Mouse (Mus musculus): ENCODE results near the gene Igfbp4. TPM values are rescaled to one million over a fixed set of nuclear protein-coding genes. Genes with fewer than 3 reads are reported as not detected.

The Igfbp4 gene
- 75.5 TPM for polyA plus RNA-seq (2015; fragmentation: Illumina TruSeq; extraction: RNeasy Lipid Tissue Mini Kit (QIAGEN cat#74804); ENCODE audit: low read depth, low replicate concordance)

DNA sequence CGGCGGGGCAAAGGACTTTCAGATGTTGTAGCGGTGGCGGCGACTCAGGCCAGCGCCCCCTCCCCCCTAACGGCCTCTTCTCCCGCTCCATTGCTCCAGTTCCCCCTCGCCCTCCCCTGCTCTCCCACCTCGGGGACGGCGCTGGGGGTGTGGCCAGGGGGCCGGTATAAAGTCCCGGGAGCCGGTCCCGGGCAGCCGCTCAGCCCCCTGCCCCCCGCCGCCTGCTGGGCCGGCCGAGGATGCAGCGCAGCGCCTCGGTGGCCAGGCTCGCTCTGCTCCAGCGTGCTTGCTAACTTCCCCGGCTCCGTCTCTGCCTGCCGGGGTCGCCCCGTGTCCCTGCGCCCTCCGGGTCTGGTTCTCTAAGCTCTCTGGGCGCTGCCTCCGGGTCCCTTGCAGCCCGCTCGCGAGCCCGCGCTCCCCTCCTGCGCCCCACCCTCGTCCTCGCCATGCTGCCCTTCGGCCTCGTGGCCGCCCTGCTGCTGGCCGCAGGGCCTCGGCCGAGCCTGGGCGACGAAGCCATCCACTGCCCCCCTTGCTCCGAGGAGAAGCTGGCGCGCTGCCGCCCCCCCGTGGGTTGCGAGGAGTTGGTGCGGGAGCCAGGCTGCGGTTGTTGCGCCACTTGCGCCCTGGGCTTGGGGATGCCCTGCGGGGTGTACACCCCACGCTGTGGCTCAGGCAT, at the start of gene Igfbp4:
Igfbp4 (plus strand) TSS at position 194 of the 679 bp plus-strand sequence.

DNA sequence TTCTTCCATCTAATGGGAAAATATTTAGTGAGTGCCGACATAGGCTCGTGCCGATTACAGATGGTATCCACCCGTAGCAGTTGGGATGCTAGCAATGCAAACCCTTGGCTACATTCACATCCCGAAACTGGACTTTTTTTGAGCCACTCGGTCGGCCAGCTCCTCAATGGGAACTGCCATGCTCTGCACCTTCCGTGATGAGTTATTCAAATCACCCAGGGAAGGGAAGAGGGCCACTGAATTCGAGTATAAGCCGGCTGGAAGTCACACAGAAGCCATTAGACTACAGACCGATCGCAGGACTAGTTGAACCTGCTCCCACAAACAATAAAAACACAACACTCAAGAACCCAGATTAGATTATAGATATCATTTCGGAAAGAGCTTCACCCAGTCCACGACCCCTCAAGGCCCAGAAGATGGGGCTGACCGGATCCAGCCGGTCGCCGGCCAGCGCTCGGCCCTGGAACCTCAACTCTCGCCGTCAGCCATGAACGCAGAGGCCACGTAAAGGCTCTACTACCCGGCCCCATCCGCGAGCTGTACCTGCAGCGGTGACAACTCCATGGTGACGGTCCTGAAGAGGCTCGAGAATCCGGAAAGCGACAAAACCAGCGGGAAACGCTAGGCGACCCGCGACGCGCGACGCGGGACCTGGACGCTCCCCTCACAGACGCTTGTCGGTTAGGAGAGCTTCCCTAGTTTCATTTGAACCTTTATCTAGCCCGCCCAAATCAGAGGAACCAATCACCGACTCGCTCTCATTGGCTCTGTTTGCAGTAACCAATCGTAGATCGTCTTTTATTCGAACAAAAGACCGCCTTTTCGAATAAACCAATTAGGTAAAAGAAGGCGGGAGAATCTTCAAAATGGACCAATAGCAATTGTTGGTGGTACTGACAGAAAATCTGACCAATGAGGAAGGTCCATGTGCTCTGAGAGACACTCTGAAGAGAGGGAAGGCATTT, 17.3 kb upstream of the Igfbp4 start, which contains the start of gene Top2a:
Top2a (minus strand) TSS at position 690 of the 968 bp plus-strand sequence.

DNA sequence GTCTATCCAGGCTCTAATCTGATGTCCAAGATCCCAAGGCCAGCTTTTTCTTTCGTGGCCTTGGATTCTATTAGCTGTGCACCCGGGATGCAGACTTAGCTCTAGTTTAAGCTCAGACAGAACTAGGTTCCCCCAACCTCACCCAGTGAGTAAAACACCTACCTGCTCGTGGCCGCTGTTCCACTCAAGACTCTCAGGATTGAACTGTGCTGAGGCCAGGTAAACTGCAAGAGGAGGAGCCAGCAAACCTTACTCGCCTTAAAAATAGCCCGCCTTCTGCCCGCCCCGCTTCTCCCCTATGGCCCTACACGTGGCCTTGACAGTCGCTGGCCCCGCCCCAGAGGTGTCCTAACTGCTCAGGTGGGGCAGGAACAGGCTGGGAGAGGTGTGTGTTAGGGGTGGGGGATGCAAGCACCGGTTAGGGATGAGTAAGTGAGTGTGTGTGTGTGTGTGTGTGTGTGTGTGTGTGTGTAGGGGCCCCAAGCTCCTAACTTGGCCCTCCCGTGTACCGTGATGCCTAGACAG, 48.1 kb downstream of the Igfbp4 start, which contains the start of gene Tns4:
Tns4 (minus strand) TSS at position 230 of the 525 bp plus-strand sequence.

Other genes with a start within 250 kb of the Igfbp4 start
- gene Msl1, start 245.7 kb upstream of the Igfbp4 start, polyA plus RNA-seq (2015; fragmentation: Illumina TruSeq; extraction: RNeasy Lipid Tissue Mini Kit (QIAGEN cat#74804); ENCODE audit: low read depth, low replicate concordance): 117 TPM
- 37.6 TPM for gene Casc3, start 236.3 kb upstream of the Igfbp4 start, polyA plus RNA-seq (2015; fragmentation: Illumina TruSeq; extraction: RNeasy Lipid Tissue Mini Kit (QIAGEN cat#74804); ENCODE audit: low read depth, low replicate concordance)
- gene Rapgefl1, start 204.5 kb upstream of the Igfbp4 start, polyA plus RNA-seq (2015; fragmentation: Illumina TruSeq; extraction: RNeasy Lipid Tissue Mini Kit (QIAGEN cat#74804); ENCODE audit: low read depth, low replicate concordance): 89.1 TPM
- gene Wipf2, start 177.6 kb upstream of the Igfbp4 start, polyA plus RNA-seq (2015; fragmentation: Illumina TruSeq; extraction: RNeasy Lipid Tissue Mini Kit (QIAGEN cat#74804); ENCODE audit: low read depth, low replicate concordance): 28.1 TPM
- gene Cdc6, start 133.4 kb upstream of the Igfbp4 start, polyA plus RNA-seq (2015; fragmentation: Illumina TruSeq; extraction: RNeasy Lipid Tissue Mini Kit (QIAGEN cat#74804); ENCODE audit: low read depth, low replicate concordance): 0.74 TPM
- 7.5 TPM for gene Rara, start 113.4 kb upstream of the Igfbp4 start, polyA plus RNA-seq (2015; fragmentation: Illumina TruSeq; extraction: RNeasy Lipid Tissue Mini Kit (QIAGEN cat#74804); ENCODE audit: low read depth, low replicate concordance)
- gene Gjd3, start 58.2 kb upstream of the Igfbp4 start, polyA plus RNA-seq (2015; fragmentation: Illumina TruSeq; extraction: RNeasy Lipid Tissue Mini Kit (QIAGEN cat#74804); ENCODE audit: low read depth, low replicate concordance): not detected
- 0.95 TPM for gene Top2a, start 17.1 kb upstream of the Igfbp4 start, polyA plus RNA-seq (2015; fragmentation: Illumina TruSeq; extraction: RNeasy Lipid Tissue Mini Kit (QIAGEN cat#74804); ENCODE audit: low read depth, low replicate concordance)
- gene Tns4, start 48.1 kb downstream of the Igfbp4 start, polyA plus RNA-seq (2015; fragmentation: Illumina TruSeq; extraction: RNeasy Lipid Tissue Mini Kit (QIAGEN cat#74804); ENCODE audit: low read depth, low replicate concordance): 0.18 TPM
- gene Ccr7, start 113.8 kb downstream of the Igfbp4 start, polyA plus RNA-seq (2015; fragmentation: Illumina TruSeq; extraction: RNeasy Lipid Tissue Mini Kit (QIAGEN cat#74804); ENCODE audit: low read depth, low replicate concordance): not detected
- gene Smarce1, start 189.8 kb downstream of the Igfbp4 start, polyA plus RNA-seq (2015; fragmentation: Illumina TruSeq; extraction: RNeasy Lipid Tissue Mini Kit (QIAGEN cat#74804); ENCODE audit: low read depth, low replicate concordance): 77.0 TPM
- gene Krt222, start 202.8 kb downstream of the Igfbp4 start, polyA plus RNA-seq (2015; fragmentation: Illumina TruSeq; extraction: RNeasy Lipid Tissue Mini Kit (QIAGEN cat#74804); ENCODE audit: low read depth, low replicate concordance): 54.3 TPM
- not detected for gene Krt24, start 244.0 kb downstream of the Igfbp4 start, polyA plus RNA-seq (2015; fragmentation: Illumina TruSeq; extraction: RNeasy Lipid Tissue Mini Kit (QIAGEN cat#74804); ENCODE audit: low read depth, low replicate concordance)

Data from brain, adult 10 weeks (tissue).